ENCODE assay signal across 10 mouse cellular contexts in the genomic region with DNA sequence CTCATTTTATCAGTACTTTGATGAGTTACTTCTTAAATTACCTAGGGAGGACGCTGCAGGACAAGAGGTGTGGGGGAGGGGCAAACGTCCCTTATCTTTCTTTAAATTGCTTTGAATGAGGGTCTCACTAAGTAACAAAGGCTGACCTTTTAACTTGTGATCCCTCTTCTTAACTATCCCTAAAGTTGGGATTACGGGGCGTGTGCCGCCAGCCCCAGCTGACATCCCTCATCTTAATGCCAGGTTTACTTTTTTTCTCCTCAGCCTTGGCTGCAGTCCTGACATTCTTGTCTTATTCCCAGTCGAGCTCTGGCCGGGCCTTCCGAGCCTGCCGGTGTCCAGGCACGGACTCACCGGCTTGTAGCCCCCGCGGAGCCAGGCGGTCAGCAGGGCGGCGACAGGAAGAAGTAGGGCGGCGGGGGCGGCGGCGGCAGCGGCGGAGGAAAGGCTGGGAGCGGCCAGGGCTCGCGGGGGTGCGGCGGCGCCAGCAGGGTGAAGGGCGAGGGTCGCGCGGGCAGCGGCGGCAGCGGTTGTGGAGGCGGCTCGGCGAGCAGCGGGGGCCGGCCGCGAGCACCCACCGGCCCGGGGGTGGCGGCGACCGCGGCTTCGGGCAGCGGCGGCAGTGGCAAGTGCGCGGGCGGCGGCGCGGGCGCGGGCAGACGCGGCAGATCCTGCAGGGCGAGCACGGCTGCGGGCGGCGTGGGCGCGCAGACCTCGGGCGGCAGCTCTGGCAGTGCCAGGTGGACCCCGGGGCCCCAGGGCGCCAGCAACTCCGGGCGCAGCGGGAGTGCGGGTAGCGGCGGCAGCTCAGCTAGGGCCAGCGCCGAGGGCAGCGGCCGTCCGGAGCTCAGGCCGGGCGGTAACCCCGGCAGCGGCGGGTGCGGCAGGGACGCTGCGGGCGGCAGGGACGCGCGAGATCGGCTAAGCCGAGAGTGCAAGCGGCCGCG. TPM values are rescaled to one million over a fixed set of nuclear protein-coding genes. Genes with fewer than 3 reads are reported as not detected.
DNase-seq lines count a peak whose midpoint lies in the region; ATAC-seq and TF ChIP-seq lines count a peak whose summit lies in the region.
"Had no signal": no experiment of that assay in that cellular context is flagged by ENCODE, and none has a peak within 500 bp of the region (broad histone marks: within the 10 kb centered on the region; RNA-seq: fewer than 3 reads in every experiment).

No protein-coding gene starts in this region.

- no peak for TF ChIP-seq CTCF in testis, adult 2 months (IDR thresholded peaks at IDR 0.05; ENCODE audit: control insufficient read depth, insufficient read depth, insufficient replicate concordance, low read depth, low read length)
- TF ChIP-seq CTCF in hindbrain, postnatal 0 days (IDR thresholded peaks at IDR 0.05; ENCODE audit: low read depth), result no peak

- peak; percentile 64 for ATAC-seq in hindbrain, postnatal 0 days
- ATAC-seq in liver, embryonic 13.5 days (ENCODE audit: low read depth), result peak; percentile 27; the same call in 1 of the 2 replicates
- ATAC-seq in neural tube, embryonic 12.5 days (ENCODE audit: low FRiP score, low read depth), result peak; percentile 69

- WGBS in hindbrain, postnatal 0 days, result 2% methylated on average over 67 of the region's 101 CpGs
- under 1% methylated on average over 98 of the region's 101 CpGs for WGBS in liver, embryonic 13.5 days (ENCODE audit: insufficient replicate concordance)
- WGBS in neural tube, embryonic 12.5 days, result under 1% methylated on average over 65 of the region's 101 CpGs

- H3K27ac ChIP-seq in testis, adult 2 months (ENCODE audit: control insufficient read depth, insufficient read depth, low read depth, low read length), result no peak overlapping the region
- no peak overlapping the region for H3K27ac ChIP-seq in brown adipose tissue, adult 24 weeks (replicated peaks; ENCODE audit: low read depth, low read length)
- peak overlapping the region; percentile 67 for H3K27ac ChIP-seq in hindbrain, postnatal 0 days
- H3K27ac ChIP-seq in liver, embryonic 13.5 days, result no peak overlapping the region
- 0 out of 2 replicates have a peak overlapping the region, but pooled peaks have one; percentile 26 for H3K27ac ChIP-seq in neural tube, embryonic 12.5 days

- peak overlapping the region; percentile 66 for H3K4me3 ChIP-seq in testis, adult 2 months (ENCODE audit: control insufficient read depth, low read depth, low read length)
- H3K4me3 ChIP-seq in brown adipose tissue, adult 24 weeks (ENCODE audit: insufficient read depth, low read depth, low read length), result peak overlapping the region; percentile 67
- peak overlapping the region; percentile 71 for H3K4me3 ChIP-seq in hindbrain, postnatal 0 days (ENCODE audit: low read length)
- H3K4me3 ChIP-seq in liver, embryonic 13.5 days (replicated peaks), result peak overlapping the region; percentile 66
- peak overlapping the region; percentile 74 for H3K4me3 ChIP-seq in neural tube, embryonic 12.5 days

- no peak for TF ChIP-seq POLR2A in testis, adult 2 months (IDR thresholded peaks at IDR 0.05; ENCODE audit: control insufficient read depth, low read depth, low read length)

- H3K4me1 ChIP-seq in testis, adult 2 months (ENCODE audit: control insufficient read depth, insufficient read depth, low read length), result peaks cover 7% of the 10 kb centered on the region
- H3K4me1 ChIP-seq in brown adipose tissue, adult 24 weeks (ENCODE audit: control insufficient read depth, insufficient read depth, insufficient read length, low read length), result no peaks in the 10 kb centered on the region
- H3K4me1 ChIP-seq in hindbrain, postnatal 0 days (ENCODE audit: insufficient read depth, low read length), result no peaks in the 10 kb centered on the region
- peaks cover 10% of the 10 kb centered on the region for H3K4me1 ChIP-seq in liver, embryonic 13.5 days (replicated peaks)
- peaks cover 5% of the 10 kb centered on the region for H3K4me1 ChIP-seq in neural tube, embryonic 12.5 days

- no peak for DNase-seq in testis, postnatal 10 days (ENCODE audit: low spot score)
- peak; percentile 59 for DNase-seq in gastrocnemius, postnatal 10 days
- no peak for DNase-seq in hindbrain, postnatal 0 days (ENCODE audit: low spot score)
- no peak for DNase-seq in liver, embryonic 13.5 days
- no peak for DNase-seq in layer of hippocampus, adult 8-10 months (ENCODE audit: low spot score in 2 of 2)

- peak overlapping the region; percentile 64 for H3K9ac ChIP-seq in hindbrain, postnatal 0 days (replicated peaks; ENCODE audit: low read length)
- peak overlapping the region; percentile 49 for H3K9ac ChIP-seq in liver, embryonic 13.5 days
- H3K9ac ChIP-seq in neural tube, embryonic 12.5 days, result peak overlapping the region; percentile 69

- no peaks in the 10 kb centered on the region for H3K36me3 ChIP-seq in testis, adult 2 months (ENCODE audit: control insufficient read depth, insufficient read depth, low read length)
- H3K36me3 ChIP-seq in hindbrain, postnatal 0 days (ENCODE audit: insufficient read depth, low read length), result no peaks in the 10 kb centered on the region
- H3K36me3 ChIP-seq in liver, embryonic 13.5 days, result no peaks in the 10 kb centered on the region
- H3K36me3 ChIP-seq in neural tube, embryonic 12.5 days, result no peaks in the 10 kb centered on the region

- H3K27me3 ChIP-seq in testis, adult 2 months (ENCODE audit: control insufficient read depth, insufficient read depth, low read length), result no peaks in the 10 kb centered on the region
- H3K27me3 ChIP-seq in hindbrain, postnatal 0 days (ENCODE audit: insufficient read depth, low read length), result peaks cover 3% of the 10 kb centered on the region; the same call in 1 of the 2 replicates
- H3K27me3 ChIP-seq in liver, embryonic 13.5 days, result peaks cover 83% of the 10 kb centered on the region
- peaks cover 33% of the 10 kb centered on the region for H3K27me3 ChIP-seq in neural tube, embryonic 12.5 days (replicated peaks)

- H3K9me3 ChIP-seq in hindbrain, postnatal 0 days (ENCODE audit: low read length), result no peaks in the 10 kb centered on the region
- H3K9me3 ChIP-seq in liver, embryonic 13.5 days (replicated peaks), result no peaks in the 10 kb centered on the region
- H3K9me3 ChIP-seq in neural tube, embryonic 12.5 days, result no peaks in the 10 kb centered on the region

- peak overlapping the region; percentile 97 for H3K4me2 ChIP-seq in hindbrain, postnatal 0 days (ENCODE audit: low read depth, low read length)
- H3K4me2 ChIP-seq in liver, embryonic 13.5 days, result peak overlapping the region; percentile 86
- H3K4me2 ChIP-seq in neural tube, embryonic 12.5 days (replicated peaks), result peak overlapping the region; percentile 99

RNA-seq across cellular contexts. Expression of gene Cldn9, which starts 15.6 kb away (rescaled TPM):
- polyA plus RNA-seq in testis, adult 2 months (2012; rRNA removed), result 0.27 and 0.72 TPM in 2 replicates
- polyA plus RNA-seq in brown adipose tissue, adult 24 weeks (2012; ENCODE audit: insufficient read depth, insufficient read length, missing spikeins), result not detected in 2 replicates
- total RNA-seq in gastrocnemius, postnatal 10 days (2021), result under 1 TPM; 0.54 to 0.70 TPM
- 1.0 and 1.9 TPM in 2 replicates for total RNA-seq in hindbrain, postnatal 0 days (2014; rRNA removed)
- 1.1 and 1.2 TPM in 2 replicates for polyA plus RNA-seq in hindbrain, postnatal 0 days (2015; fragmentation: Nextera tagmentation; extraction: Ambion mirVana)
- not detected in 2 replicates for polyA plus RNA-seq in liver, embryonic 13.5 days (2015; fragmentation: Nextera tagmentation; extraction: Ambion mirVana)
- 0.74 and 1.9 TPM in 2 replicates for polyA plus RNA-seq in neural tube, embryonic 12.5 days (2016; fragmentation: Nextera tagmentation; extraction: Ambion mirVana)
- under 1 TPM in 1 of 4 experiments, not detected in 3; 0.68 TPM for total RNA-seq in layer of hippocampus, adult 8-10 months (2022)
- total RNA-seq: common myeloid progenitor, adult 5-6 weeks; neutrophil, adult 5-6 weeks had no signal

RNA-seq across cellular contexts. Expression of gene Cldn6, which starts 20.4 kb away (rescaled TPM):
- polyA plus RNA-seq in testis, adult 2 months (2012; rRNA removed), result 0.16 and 0.19 TPM in 2 replicates
- not detected in 2 replicates for polyA plus RNA-seq in brown adipose tissue, adult 24 weeks (2012; ENCODE audit: insufficient read depth, insufficient read length, missing spikeins)
- total RNA-seq in gastrocnemius, postnatal 10 days (2021), result not detected
- total RNA-seq in hindbrain, postnatal 0 days (2014; rRNA removed), result 0.75 and 1.0 TPM in 2 replicates
- polyA plus RNA-seq in hindbrain, postnatal 0 days (2015; fragmentation: Nextera tagmentation; extraction: Ambion mirVana), result 0.33 and 0.34 TPM in 2 replicates
- 0.68 and 1.3 TPM in 2 replicates for polyA plus RNA-seq in liver, embryonic 13.5 days (2015; fragmentation: Nextera tagmentation; extraction: Ambion mirVana)
- 2.7 and 3.6 TPM in 2 replicates for polyA plus RNA-seq in neural tube, embryonic 12.5 days (2016; fragmentation: Nextera tagmentation; extraction: Ambion mirVana)
- not detected for total RNA-seq in layer of hippocampus, adult 8-10 months (2022)
- total RNA-seq: common myeloid progenitor, adult 5-6 weeks; neutrophil, adult 5-6 weeks had no signal

RNA-seq across cellular contexts. Expression of gene Tnfrsf12a, which starts 22.1 kb away (rescaled TPM):
- polyA plus RNA-seq in testis, adult 2 months (2012; rRNA removed), result 1.2 and 1.7 TPM in 2 replicates
- polyA plus RNA-seq in brown adipose tissue, adult 24 weeks (2012; ENCODE audit: insufficient read depth, insufficient read length, missing spikeins), result 20.5 and 40.5 TPM in 2 replicates
- 10 to 100 TPM; 33.4 to 51.3 TPM for total RNA-seq in gastrocnemius, postnatal 10 days (2021)
- 5.5 and 8.7 TPM in 2 replicates for total RNA-seq in hindbrain, postnatal 0 days (2014; rRNA removed)
- 7.3 and 7.7 TPM in 2 replicates for polyA plus RNA-seq in hindbrain, postnatal 0 days (2015; fragmentation: Nextera tagmentation; extraction: Ambion mirVana)
- polyA plus RNA-seq in liver, embryonic 13.5 days (2015; fragmentation: Nextera tagmentation; extraction: Ambion mirVana), result 6.2 and 6.7 TPM in 2 replicates
- 3.1 and 3.9 TPM in 2 replicates for polyA plus RNA-seq in neural tube, embryonic 12.5 days (2016; fragmentation: Nextera tagmentation; extraction: Ambion mirVana)
- 1 to 10 TPM; 6.4 to 9.8 (median 7.4) TPM for total RNA-seq in layer of hippocampus, adult 8-10 months (2022)

RNA-seq across cellular contexts. Expression of gene 1520401A03Rik, which starts 23.2 kb away (rescaled TPM):
- polyA plus RNA-seq in testis, adult 2 months (2012; rRNA removed), result 6.7 and 7.1 TPM in 2 replicates
- not detected in 2 replicates for polyA plus RNA-seq in brown adipose tissue, adult 24 weeks (2012; ENCODE audit: insufficient read depth, insufficient read length, missing spikeins)
- total RNA-seq in gastrocnemius, postnatal 10 days (2021), result under 1 TPM; 0.12 to 0.23 TPM
- total RNA-seq in hindbrain, postnatal 0 days (2014; rRNA removed), result not detected in 2 replicates
- 0.19 and 0.26 TPM in 2 replicates for polyA plus RNA-seq in hindbrain, postnatal 0 days (2015; fragmentation: Nextera tagmentation; extraction: Ambion mirVana)
- polyA plus RNA-seq in liver, embryonic 13.5 days (2015; fragmentation: Nextera tagmentation; extraction: Ambion mirVana), result 0.05 TPM in 1 of 2 replicates, not detected in the other
- 0.79 and 1.1 TPM in 2 replicates for polyA plus RNA-seq in neural tube, embryonic 12.5 days (2016; fragmentation: Nextera tagmentation; extraction: Ambion mirVana)
- under 1 TPM; 0.16 to 0.81 (median 0.32) TPM for total RNA-seq in layer of hippocampus, adult 8-10 months (2022)
- total RNA-seq: common myeloid progenitor, adult 5-6 weeks; neutrophil, adult 5-6 weeks had no signal

RNA-seq across cellular contexts. Expression of gene Thoc6, which starts 25.7 kb away (rescaled TPM):
- 9.8 and 9.9 TPM in 2 replicates for polyA plus RNA-seq in testis, adult 2 months (2012; rRNA removed)
- polyA plus RNA-seq in brown adipose tissue, adult 24 weeks (2012; ENCODE audit: insufficient read depth, insufficient read length, missing spikeins), result 13.0 and 16.3 TPM in 2 replicates
- 10 to 100 TPM; 17.7 to 21.2 TPM for total RNA-seq in gastrocnemius, postnatal 10 days (2021)
- 16.1 and 28.1 TPM in 2 replicates for total RNA-seq in hindbrain, postnatal 0 days (2014; rRNA removed)
- polyA plus RNA-seq in hindbrain, postnatal 0 days (2015; fragmentation: Nextera tagmentation; extraction: Ambion mirVana), result 28.4 and 29.1 TPM in 2 replicates
- polyA plus RNA-seq in liver, embryonic 13.5 days (2015; fragmentation: Nextera tagmentation; extraction: Ambion mirVana), result 27.6 and 27.8 TPM in 2 replicates
- polyA plus RNA-seq in neural tube, embryonic 12.5 days (2016; fragmentation: Nextera tagmentation; extraction: Ambion mirVana), result 54.0 and 57.6 TPM in 2 replicates
- total RNA-seq in layer of hippocampus, adult 8-10 months (2022), result 1 to 10 TPM; 7.0 to 8.6 (median 7.4) TPM

Comparison
In these comparisons a context has a peak if more than half of its experiments do, and no peak if none do; other contexts are left out.
1. H3K27ac ChIP-seq: peak in hindbrain, postnatal 0 days (single experiment) and neural tube, embryonic 12.5 days (single experiment); none in testis, adult 2 months (single experiment), brown adipose tissue, adult 24 weeks (single experiment) and liver, embryonic 13.5 days (single experiment).
2. Peak in every context shown above with its lines, with median percentiles within 50 percentile points of each other: H3K4me3 ChIP-seq, ATAC-seq, H3K4me2 ChIP-seq and H3K9ac ChIP-seq.